Mouse (Mus musculus) macrophage (primary cell): ENCODE results near the gene Cpne4. TPM values are rescaled to one million over a fixed set of nuclear protein-coding genes. Genes with fewer than 3 reads are reported as not detected.

Source experiments
- H3K27ac ChIP-seq: fragments of 350-480 bp; formaldehyde crosslinking; 2 replicates; pipeline ENCODE4 v1.9.0; 2021
- H3K36me3 ChIP-seq: fragments of 350-480 bp; formaldehyde crosslinking; 2 replicates; pipeline ENCODE4 v1.9.0; 2021; ENCODE audit errors: inconsistent target
- H3K4me3 ChIP-seq: fragments of 350-480 bp; formaldehyde crosslinking; 2 replicates; pipeline ENCODE4 v1.9.0; 2021; ENCODE audit errors: inconsistent target
- H3K79me2 ChIP-seq: fragments of 350-480 bp; formaldehyde crosslinking; 2 replicates; pipeline ENCODE4 v1.9.0; 2021; ENCODE audit errors: inconsistent target
- whole genome bisulfite sequencing: methylation state at CpG from one replicate; pipeline ENCODE4 v1.1.7; 2026; ENCODE audit warnings: inconsistent platforms; ENCODE audit not compliant: missing documents; 5-methylcytosine and 5-hydroxymethylcytosine counted together
- polyA plus RNA-seq: library from polyadenylated mRNA; stranded (reverse); fragments of 250-400 nt; gene quantifications from 3 replicates; pipeline ENCODE4 v1.2.4, GENCODE M21; 2018; ENCODE audit warnings: inconsistent platforms

Cpne4 gene
- polyA plus RNA-seq, 1 experiment from 2014 or later: not detected

- Histone ChIP-seq H3K27ac (no peak overlapping the region), H3K4me3 (no peak overlapping the region), H3K79me2 (no peaks in the 10 kb centered on the region), H3K36me3 (peaks cover 86% of the 10 kb centered on the region)
- 83% methylated on average over 4 of the region's 4 CpGs for WGBS
Observed at GRCm38 (mm10) chr9:105072991-105073748, 526.1 kb downstream of the Cpne4 start.

GRCm38 (mm10) chr9:105074851-105075250, 527.8 kb downstream of the Cpne4 start:
- H3K79me2 ChIP-seq: no peaks in the 10 kb centered on the region
- no peak overlapping the region for H3K4me3 ChIP-seq
- WGBS: 97% methylated on average over 7 of the region's 8 CpGs
- peaks cover 77% of the 10 kb centered on the region for H3K36me3 ChIP-seq
- H3K27ac ChIP-seq: no peak overlapping the region

DNA sequence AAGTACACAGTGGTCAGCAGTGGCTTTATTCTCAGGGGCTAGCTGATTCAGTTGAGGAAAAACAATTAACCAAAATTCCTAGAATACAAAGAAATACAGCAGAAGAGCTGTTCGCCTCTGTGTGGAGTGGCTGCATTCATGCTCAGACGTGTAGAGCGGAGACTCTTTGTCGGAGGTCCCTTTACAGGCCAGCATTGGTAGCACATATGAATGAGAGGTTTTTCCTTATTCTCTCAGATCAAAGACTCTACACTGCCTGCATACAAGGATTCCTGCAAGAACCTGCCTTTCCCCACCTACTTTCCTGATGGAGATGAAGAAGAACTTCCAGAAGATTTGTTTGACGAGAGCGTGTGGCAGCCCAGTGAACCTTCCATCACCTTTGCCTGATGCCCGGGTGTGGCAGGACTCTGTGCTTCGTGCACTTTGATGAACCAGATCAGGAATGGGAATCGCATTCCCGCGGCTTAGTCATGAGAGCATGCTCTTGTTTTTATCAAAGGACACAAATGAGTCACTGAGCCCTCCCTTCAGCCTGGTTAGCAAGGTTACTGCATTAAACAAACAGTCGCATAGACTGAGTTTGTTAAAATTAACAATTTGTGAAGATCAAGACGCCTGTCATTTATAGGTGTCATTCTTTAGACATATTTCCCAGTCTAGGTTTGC, 529.8 kb downstream of the Cpne4 start:
- WGBS: 93% methylated on average over 13 of the region's 13 CpGs
- H3K79me2 ChIP-seq: no peaks in the 10 kb centered on the region
- H3K27ac ChIP-seq: no peak overlapping the region
- H3K36me3 ChIP-seq: peaks cover 58% of the 10 kb centered on the region
- H3K4me3 ChIP-seq: no peak overlapping the region

DNA sequence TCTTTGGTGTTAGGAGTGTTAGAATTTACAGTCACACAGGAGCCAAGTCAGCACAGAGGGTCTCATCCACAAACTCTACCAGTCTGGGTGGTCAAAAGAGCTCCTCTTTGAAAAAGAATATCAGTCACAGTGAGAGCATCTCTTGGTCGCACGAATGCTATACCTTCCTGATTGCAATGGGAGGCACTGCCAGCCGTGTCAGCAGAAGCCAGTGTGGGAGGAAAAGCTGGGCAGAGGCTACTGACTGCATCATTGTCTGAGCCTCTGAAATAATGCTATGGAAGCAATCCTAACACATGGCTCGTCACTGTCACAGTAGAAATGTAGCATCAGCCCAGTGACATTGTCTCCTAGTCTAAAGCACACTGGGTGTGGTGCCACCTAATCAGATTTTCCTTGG, 531.4 kb downstream of the Cpne4 start:
- H3K4me3 ChIP-seq: no peak overlapping the region
- peaks cover 42% of the 10 kb centered on the region for H3K36me3 ChIP-seq
- WGBS: 95% methylated on average over 4 of the region's 4 CpGs
- no peak overlapping the region for H3K27ac ChIP-seq
- H3K79me2 ChIP-seq: no peaks in the 10 kb centered on the region

- Histone ChIP-seq H3K4me3 (no peak overlapping the region), H3K36me3 (peaks cover 26% of the 10 kb centered on the region), H3K27ac (no peak overlapping the region), H3K79me2 (no peaks in the 10 kb centered on the region)
- 100% methylated on average over 3 of the region's 3 CpGs for WGBS
Observed at GRCm38 (mm10) chr9:105080246-105080645, 533.2 kb downstream of the Cpne4 start.

Other genes starting within 250 kb of the Cpne4 start
- gene Acpp, start 209.5 kb upstream of the Cpne4 start, polyA plus RNA-seq: 0.83 to 3.4 TPM (median 2.0 TPM) in 3 replicates